Mouse (Mus musculus) midbrain, embryonic 15.5 days (tissue): ENCODE measurements at regions not wholly inside any gene's neighbourhood (a gene's known extent, or its start where the extent isn't known, plus 50 kb on each side); places are given as distances from the start of the nearest gene placed in this dataset.

Experiments
- ATAC-seq: fragments of 200-750 bp; cut with Nextera tagmentation; replicated peaks from 2 replicates; pipeline ENCODE4 v1.8.0; 2017; ENCODE audit warnings: moderate TSS enrichment
- H3K27ac ChIP-seq: fragments of 300-500 bp; sonication (generic); 2 replicates; pipeline ENCODE4 v1.5.1; 2015; ENCODE audit warnings: mild to moderate bottlenecking, inconsistent platforms
- H3K27me3 ChIP-seq: fragments of 300-500 bp; sonication (generic); replicated peaks from 2 replicates; pipeline ENCODE4 v1.6.1; 2015; ENCODE audit warnings: inconsistent platforms
- H3K36me3 ChIP-seq: fragments of 300-500 bp; sonication (generic); replicated peaks from 2 replicates; pipeline ENCODE4 v1.6.1; 2015; ENCODE audit warnings: inconsistent platforms
- H3K4me1 ChIP-seq: fragments of 300-500 bp; sonication (generic); 2 replicates; pipeline ENCODE4 v1.6.1; 2015; ENCODE audit warnings: inconsistent platforms
- H3K4me2 ChIP-seq: fragments of 300-500 bp; sonication (generic); 2 replicates; pipeline ENCODE4 v1.6.1; 2015; ENCODE audit warnings: inconsistent platforms, mild to moderate bottlenecking, moderate library complexity
- H3K4me3 ChIP-seq: fragments of 300-500 bp; sonication (generic); 2 replicates; pipeline ENCODE4 v1.5.1; 2015; ENCODE audit warnings: mild to moderate bottlenecking, inconsistent platforms
- H3K9ac ChIP-seq: fragments of 300-500 bp; sonication (generic); 2 replicates; pipeline ENCODE4 v1.6.1; 2015; ENCODE audit warnings: mild to moderate bottlenecking, inconsistent platforms
- H3K9me3 ChIP-seq: fragments of 300-500 bp; sonication (generic); 2 replicates; pipeline ENCODE4 v1.6.1; 2016; ENCODE audit warnings: inconsistent platforms
- WGBS: fragments of 180-500 bp; shearing (Covaris S2); methylation state at CpG from one replicate; pipeline ENCODE4 v1.1.7; 2015; ENCODE audit warnings: mixed read lengths; 5-methylcytosine and 5-hydroxymethylcytosine counted together

GRCm38 (mm10) chr4:40031361-40031760, 111.5 kb upstream of the Aco1 start:
- no peak for ATAC-seq
- no peaks in the 10 kb centered on the region for H3K4me1 ChIP-seq
- H3K9ac ChIP-seq = no peak overlapping the region
- H3K27me3 ChIP-seq = no peaks in the 10 kb centered on the region
- H3K27ac ChIP-seq = no peak overlapping the region
- no peak overlapping the region for H3K4me2 ChIP-seq
- WGBS = 94% methylated on average over 1 of the region's 1 CpGs
- no peaks in the 10 kb centered on the region for H3K9me3 ChIP-seq
- no peak overlapping the region for H3K4me3 ChIP-seq
- no peaks in the 10 kb centered on the region for H3K36me3 ChIP-seq

- ATAC-seq = no peak
- no peak overlapping the region for H3K9ac ChIP-seq
- H3K9me3 ChIP-seq = no peaks in the 10 kb centered on the region
- WGBS = 95% methylated on average over 10 of the region's 10 CpGs
- H3K4me2 ChIP-seq = no peak overlapping the region
- no peak overlapping the region for H3K27ac ChIP-seq
- no peaks in the 10 kb centered on the region for H3K4me1 ChIP-seq
- no peak overlapping the region for H3K4me3 ChIP-seq
- no peaks in the 10 kb centered on the region for H3K36me3 ChIP-seq
- no peaks in the 10 kb centered on the region for H3K27me3 ChIP-seq
These were observed 95.0 kb upstream of the Aco1 start for GRCm38 (mm10) chr4:40047846-40048245.

- H3K4me3 ChIP-seq = no peak overlapping the region
- WGBS = 68% methylated on average over 6 of the region's 6 CpGs
- H3K36me3 ChIP-seq = no peaks in the 10 kb centered on the region
- no peaks in the 10 kb centered on the region for H3K4me1 ChIP-seq
- H3K9ac ChIP-seq = no peak overlapping the region
- no peak for ATAC-seq
- H3K27me3 ChIP-seq = no peaks in the 10 kb centered on the region
- no peak overlapping the region for H3K27ac ChIP-seq
- H3K9me3 ChIP-seq = no peaks in the 10 kb centered on the region
- no peak overlapping the region for H3K4me2 ChIP-seq
These were observed 93.8 kb upstream of the Aco1 start for GRCm38 (mm10) chr4:40049086-40049485.

- Histone ChIP-seq H3K4me3 (no peak overlapping the region), H3K9me3 (no peaks in the 10 kb centered on the region), H3K27me3 (no peaks in the 10 kb centered on the region), H3K36me3 (no peaks in the 10 kb centered on the region), H3K4me2 (no peak overlapping the region), H3K9ac (no peak overlapping the region), H3K27ac (no peak overlapping the region), H3K4me1 (no peaks in the 10 kb centered on the region)
- ATAC-seq = no peak
- 88% methylated on average over 4 of the region's 4 CpGs for WGBS
These were observed 91.0 kb upstream of the Aco1 start for GRCm38 (mm10) chr4:40051848-40052247.

DNA sequence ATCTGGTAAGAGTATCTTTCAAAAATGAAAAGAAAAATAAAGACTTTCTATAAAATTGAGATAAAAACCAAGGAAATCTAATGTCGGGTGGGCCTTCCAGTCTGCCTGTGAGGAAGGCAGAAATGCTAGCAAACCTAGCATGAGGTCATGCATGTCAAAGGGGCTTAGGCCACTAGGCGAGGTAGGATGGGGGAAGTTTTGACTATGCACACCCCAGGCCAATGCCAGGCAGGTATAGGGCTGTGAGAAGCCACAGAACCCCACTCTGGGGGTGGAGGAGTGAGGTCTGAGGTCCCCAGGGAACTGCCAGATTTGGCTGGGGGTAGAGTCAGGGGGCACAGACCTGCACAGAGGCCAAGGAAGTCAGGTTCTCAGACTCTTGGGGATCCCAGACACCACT, 89.5 kb upstream of the Aco1 start:
- H3K9ac ChIP-seq = no peak overlapping the region
- no peaks in the 10 kb centered on the region for H3K4me1 ChIP-seq
- WGBS = 100% methylated on average over 2 of the region's 2 CpGs
- no peak overlapping the region for H3K4me3 ChIP-seq
- ATAC-seq = no peak
- H3K27me3 ChIP-seq = no peaks in the 10 kb centered on the region
- no peaks in the 10 kb centered on the region for H3K9me3 ChIP-seq
- no peaks in the 10 kb centered on the region for H3K36me3 ChIP-seq
- H3K27ac ChIP-seq = no peak overlapping the region
- no peak overlapping the region for H3K4me2 ChIP-seq

GRCm38 (mm10) chr4:40063751-40064456, 79.0 kb upstream of the Aco1 start:
- no peaks in the 10 kb centered on the region for H3K36me3 ChIP-seq
- H3K4me2 ChIP-seq = no peak overlapping the region
- WGBS = 80% methylated on average over 3 of the region's 3 CpGs
- no peaks in the 10 kb centered on the region for H3K9me3 ChIP-seq
- ATAC-seq = no peak
- H3K27ac ChIP-seq = no peak overlapping the region
- H3K9ac ChIP-seq = no peak overlapping the region
- H3K27me3 ChIP-seq = no peaks in the 10 kb centered on the region
- no peak overlapping the region for H3K4me3 ChIP-seq
- no peaks in the 10 kb centered on the region for H3K4me1 ChIP-seq

- Histone ChIP-seq H3K9ac (no peak overlapping the region), H3K4me2 (no peak overlapping the region), H3K36me3 (no peaks in the 10 kb centered on the region), H3K27me3 (no peaks in the 10 kb centered on the region), H3K4me3 (no peak overlapping the region), H3K4me1 (no peaks in the 10 kb centered on the region), H3K27ac (no peak overlapping the region), H3K9me3 (no peaks in the 10 kb centered on the region)
- ATAC-seq = no peak; the same call in 1 of the 2 replicates
- 62% methylated on average over 9 of the region's 9 CpGs for WGBS
These were observed 78.4 kb upstream of the Aco1 start for GRCm38 (mm10) chr4:40064457-40064836.

DNA sequence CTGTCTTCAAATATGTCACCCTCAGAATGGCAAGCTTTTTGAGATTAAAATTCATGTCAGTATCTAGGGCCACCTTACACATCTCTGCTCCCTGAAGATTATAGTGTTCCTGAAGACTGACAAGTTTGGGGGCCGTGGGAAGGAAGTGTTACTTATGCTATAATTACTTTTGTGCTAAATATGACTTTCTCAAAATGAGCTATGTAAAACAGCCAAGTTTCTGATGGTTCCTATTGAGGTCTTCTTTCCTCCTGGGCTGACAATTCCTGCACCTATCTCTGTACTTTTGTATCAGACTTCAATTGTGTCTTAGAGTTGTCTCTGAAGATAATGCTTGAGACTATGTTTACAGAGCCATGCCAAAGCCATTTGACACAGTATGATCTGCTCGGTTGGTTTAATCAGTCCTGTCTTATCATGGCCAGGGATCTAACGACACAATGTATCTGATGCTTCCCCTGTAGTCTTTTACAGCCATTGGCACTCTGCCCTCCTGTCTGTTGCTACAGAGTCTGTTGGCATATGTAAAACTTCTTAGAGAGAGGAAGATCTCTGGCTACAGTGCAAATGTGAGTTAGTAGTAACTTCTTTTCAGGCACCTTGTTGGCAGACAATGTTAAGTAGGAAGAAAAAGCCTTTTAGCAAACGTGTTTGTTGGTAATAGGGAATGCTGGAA, 71.8 kb upstream of the Aco1 start:
- Histone ChIP-seq H3K27ac (no peak overlapping the region), H3K9me3 (no peaks in the 10 kb centered on the region), H3K27me3 (no peaks in the 10 kb centered on the region), H3K4me3 (no peak overlapping the region), H3K4me2 (no peak overlapping the region), H3K4me1 (no peaks in the 10 kb centered on the region), H3K9ac (no peak overlapping the region), H3K36me3 (no peaks in the 10 kb centered on the region)
- WGBS = 66% methylated on average over 4 of the region's 4 CpGs
- ATAC-seq = no peak

GRCm38 (mm10) chr4:40081035-40081434, 61.8 kb upstream of the Aco1 start:
- Histone ChIP-seq H3K4me1 (no peaks in the 10 kb centered on the region), H3K36me3 (no peaks in the 10 kb centered on the region), H3K9me3 (no peaks in the 10 kb centered on the region), H3K27ac (no peak overlapping the region), H3K9ac (no peak overlapping the region), H3K27me3 (no peaks in the 10 kb centered on the region), H3K4me3 (no peak overlapping the region), H3K4me2 (no peak overlapping the region)
- WGBS = 39% methylated on average over 3 of the region's 3 CpGs
- no peak for ATAC-seq

- no peak for ATAC-seq
- Histone ChIP-seq H3K4me3 (no peak overlapping the region), H3K36me3 (no peaks in the 10 kb centered on the region), H3K9me3 (no peaks in the 10 kb centered on the region), H3K4me1 (no peaks in the 10 kb centered on the region), H3K9ac (no peak overlapping the region), H3K4me2 (no peak overlapping the region), H3K27me3 (no peaks in the 10 kb centered on the region), H3K27ac (no peak overlapping the region)
- WGBS = 57% methylated on average over 5 of the region's 5 CpGs
These were observed 52.6 kb upstream of the Aco1 start for GRCm38 (mm10) chr4:40090295-40090694.
